In genomic region chr11:108425592-108425921, GRCm38 (mm10) we compare ENCODE assay signal across 8 mouse cellular contexts. TPM values are rescaled to one million over a fixed set of nuclear protein-coding genes. Genes with fewer than 3 reads are reported as not detected.
DNase-seq lines count a peak whose midpoint lies in the region; ATAC-seq and TF ChIP-seq lines count a peak whose summit lies in the region.

No protein-coding gene starts in this region.

- intact Hi-C loops in left cerebral cortex, postnatal 4 days (cut with DNase I) = no loop called here

- H3K4me2 ChIP-seq in lung, embryonic 15.5 days = peak overlapping the region; percentile 72
- H3K4me2 ChIP-seq in hindbrain, embryonic 14.5 days (replicated peaks) = peak overlapping the region; percentile 73
- peak overlapping the region; percentile 87 for H3K4me2 ChIP-seq in liver, postnatal 0 days (ENCODE audit: low read depth, low read length)

- H3K36me3 ChIP-seq in lung, embryonic 15.5 days = no peaks in the 10 kb centered on the region
- no peaks in the 10 kb centered on the region for H3K36me3 ChIP-seq in hindbrain, embryonic 14.5 days (replicated peaks; ENCODE audit: control insufficient read depth, insufficient read depth)
- H3K36me3 ChIP-seq in liver, postnatal 0 days (replicated peaks; ENCODE audit: insufficient read depth, low read length) = no peaks in the 10 kb centered on the region

- peak overlapping the region; percentile 61 for H3K4me3 ChIP-seq in lung, embryonic 15.5 days
- peak overlapping the region; percentile 72 for H3K4me3 ChIP-seq in hindbrain, embryonic 14.5 days (replicated peaks; ENCODE audit: low read length)
- H3K4me3 ChIP-seq in liver, postnatal 0 days (ENCODE audit: low read depth, low read length) = peak overlapping the region; percentile 67

- peaks cover 17% of the 10 kb centered on the region for H3K4me1 ChIP-seq in lung, embryonic 15.5 days
- H3K4me1 ChIP-seq in hindbrain, embryonic 14.5 days (replicated peaks; ENCODE audit: control insufficient read depth, insufficient read depth, low read length) = peaks cover 13% of the 10 kb centered on the region; the same call in 1 of the 2 replicates
- H3K4me1 ChIP-seq in liver, postnatal 0 days (ENCODE audit: insufficient read depth) = peaks cover 3% of the 10 kb centered on the region; the same call in 1 of the 2 replicates

- TF ChIP-seq CTCF in liver, postnatal 0 days (IDR thresholded peaks at IDR 0.05; ENCODE audit: low read depth) = no peak

- no peak for TF ChIP-seq EP300 in liver, postnatal 0 days (IDR thresholded peaks at IDR 0.05; ENCODE audit: low read depth)

- no peaks in the 10 kb centered on the region for H3K27me3 ChIP-seq in lung, embryonic 15.5 days
- no peaks in the 10 kb centered on the region for H3K27me3 ChIP-seq in hindbrain, embryonic 14.5 days (ENCODE audit: control insufficient read depth, insufficient read depth, low read length)
- H3K27me3 ChIP-seq in liver, postnatal 0 days (ENCODE audit: insufficient read depth, low read length) = peaks cover 7% of the 10 kb centered on the region; the same call in 1 of the 2 replicates

- peak overlapping the region; percentile 62 for H3K27ac ChIP-seq in lung, embryonic 15.5 days
- no peak overlapping the region for H3K27ac ChIP-seq in hindbrain, embryonic 14.5 days
- 0 out of 2 replicates have a peak overlapping the region, but pooled peaks have one; percentile 16 for H3K27ac ChIP-seq in liver, postnatal 0 days (ENCODE audit: low read depth)

- 3% methylated on average over 14 of the region's 14 CpGs for WGBS in lung, embryonic 15.5 days
- 7% methylated on average over 14 of the region's 14 CpGs for WGBS in hindbrain, embryonic 14.5 days
- WGBS in liver, postnatal 0 days (ENCODE audit: insufficient replicate concordance) = 15% methylated on average over 14 of the region's 14 CpGs

- ATAC-seq in CD4-positive, CD25-positive, alpha-beta regulatory T cell, adult 4 months = no peak
- peak; percentile 58 for ATAC-seq in lung, embryonic 15.5 days (ENCODE audit: borderline replicate concordance, extremely low read depth, low FRiP score, low TSS enrichment)
- peak; percentile 52; the same call in 1 of the 2 replicates for ATAC-seq in hindbrain, embryonic 14.5 days (ENCODE audit: low FRiP score)
- peak; percentile 6; the same call in 1 of the 2 replicates for ATAC-seq in liver, postnatal 0 days
- ATAC-seq in erythroid progenitor cell, adult 5-6 weeks (replicated peaks; ENCODE audit: low FRiP score, poor library complexity, severe bottlenecking) = no peak

- no peaks in the 10 kb centered on the region for H3K9me3 ChIP-seq in lung, embryonic 15.5 days
- no peaks in the 10 kb centered on the region for H3K9me3 ChIP-seq in hindbrain, embryonic 14.5 days (ENCODE audit: control insufficient read depth, low read length)
- no peaks in the 10 kb centered on the region for H3K9me3 ChIP-seq in liver, postnatal 0 days (ENCODE audit: low read length)

- DNase-seq in CD4-positive, CD25-positive, alpha-beta regulatory T cell, adult 2 months (ENCODE audit: low read depth, low spot score) = peak; percentile 24
- DNase-seq in lung, postnatal 4 days = no peak
- no peak for DNase-seq in hindbrain, embryonic 14.5 days (ENCODE audit: low spot score)
- DNase-seq in liver, postnatal 0 days = no peak
- DNase-seq in left cerebral cortex, postnatal 4 days = no peak

- peak overlapping the region; percentile 69 for H3K9ac ChIP-seq in lung, embryonic 15.5 days
- H3K9ac ChIP-seq in hindbrain, embryonic 14.5 days = peak overlapping the region; percentile 65
- H3K9ac ChIP-seq in liver, postnatal 0 days (replicated peaks) = peak overlapping the region; percentile 73

RNA-seq across cellular contexts. Expression of gene Cep112, which starts 0.6 kb away (rescaled TPM):
- 1 to 10 TPM; 4.5 to 5.8 TPM for polyA plus RNA-seq in CD4-positive, CD25-positive, alpha-beta regulatory T cell, adult 4 months (2017; shearing (Covaris generic))
- polyA plus RNA-seq in lung, embryonic 15.5 days (2015; fragmentation: Nextera tagmentation; extraction: Ambion mirVana) = 15.8 and 19.4 TPM in 2 replicates
- 9.6 and 11.4 TPM in 2 replicates for polyA plus RNA-seq in hindbrain, embryonic 14.5 days (2014; fragmentation: Nextera tagmentation; extraction: Ambion mirVana)
- 0.66 and 1.1 TPM in 2 replicates for polyA plus RNA-seq in liver, postnatal 0 days (2015; fragmentation: Nextera tagmentation; extraction: Ambion mirVana)
- not detected in 2 replicates for total RNA-seq in erythroid progenitor cell, adult 5-6 weeks (2015; ENCODE audit: low replicate concordance)
- not detected in 2 replicates for total RNA-seq in erythroid progenitor cell, adult 5-6 weeks (2017; ENCODE audit: low replicate concordance)
- total RNA-seq in left cerebral cortex, postnatal 4 days (2021) = 10 to 100 TPM; 16.1 to 17.7 TPM

Comparison
In these comparisons a context has a peak if more than half of its experiments do, and no peak if none do; other contexts are left out.
1. ATAC-seq: peak in lung, embryonic 15.5 days (single experiment), hindbrain, embryonic 14.5 days (single experiment) and liver, postnatal 0 days (single experiment); none in CD4-positive, CD25-positive, alpha-beta regulatory T cell, adult 4 months (single experiment) and erythroid progenitor cell, adult 5-6 weeks (single experiment).
2. Peak in every context shown above with its lines, with median percentiles within 50 percentile points of each other: H3K4me2 ChIP-seq, H3K4me3 ChIP-seq and H3K9ac ChIP-seq.